Mouse (Mus musculus) bone marrow macrophage, adult 2 months (primary cell): Measurements from ENCODE around the gene Siva1. TPM values are rescaled to one million over a fixed set of nuclear protein-coding genes. Genes with fewer than 3 reads are reported as not detected.
A peak's percentile ranks its signal among the peaks of the same experiment; 100 is the strongest.

ENCODE experiments used
- H3K27ac ChIP-seq: 2 replicates; pipeline ENCODE4 v1.5.1; 2012; ENCODE audit warnings: low read depth, low read length; ENCODE audit not compliant: insufficient read depth
- H3K4me1 ChIP-seq: 2 replicates; pipeline ENCODE4 v1.6.1; 2012; ENCODE audit warnings: low read length; ENCODE audit not compliant: control insufficient read depth, insufficient read depth
- H3K4me3 ChIP-seq: 2 replicates; pipeline ENCODE4 v1.5.1; 2012; ENCODE audit warnings: mild to moderate bottlenecking, low read length, moderate library complexity; ENCODE audit not compliant: insufficient read depth
- CTCF ChIP-seq: IDR thresholded peaks from 2 replicates; pipeline ENCODE4 v1.5.1; 2012; ENCODE audit warnings: low read depth, mild to moderate bottlenecking, low read length, moderate library complexity
- POLR2A ChIP-seq: IDR thresholded peaks from 2 replicates; pipeline ENCODE4 v1.6.1; 2012; ENCODE audit warnings: mild to moderate bottlenecking, low read depth, low read length, borderline replicate concordance
- polyA plus RNA-seq: library from polyadenylated mRNA; stranded (reverse); fragments of >200 nt; gene quantifications from 2 replicates; pipeline ENCODE4 v1.2.4, GENCODE M21; 2012; ENCODE audit not compliant: missing spikeins, insufficient read depth, insufficient read length

Siva1 gene
- polyA plus RNA-seq, 1 experiment = 34.9 TPM

GRCm38 (mm10) chr12:112665445-112665844 lies 21.0 kb downstream of the Siva1 start:
- H3K4me1 ChIP-seq = peaks cover 43% of the 10 kb centered on the region
- H3K27ac ChIP-seq = no peak overlapping the region
- no peak for TF ChIP-seq CTCF
- no peak for TF ChIP-seq POLR2A
- H3K4me3 ChIP-seq = no peak overlapping the region

- Histone ChIP-seq H3K27ac (no peak overlapping the region), H3K4me1 (peaks cover 48% of the 10 kb centered on the region), H3K4me3 (no peak overlapping the region)
- no peak for TF ChIP-seq POLR2A
- TF ChIP-seq CTCF = no peak
Measured at GRCm38 (mm10) chr12:112665881-112666544, 21.5 kb downstream of the Siva1 start.

GRCm38 (mm10) chr12:112667619-112668297 lies 23.3 kb downstream of the Siva1 start:
- H3K27ac ChIP-seq = peak overlapping the region; percentile 88
- TF ChIP-seq CTCF = no peak
- TF ChIP-seq POLR2A = no peak
- H3K4me3 ChIP-seq = peak overlapping the region; percentile 50
- H3K4me1 ChIP-seq = peaks cover 65% of the 10 kb centered on the region

- TF ChIP-seq POLR2A = no peak
- no peak for TF ChIP-seq CTCF
- Histone ChIP-seq H3K4me3 (no peak overlapping the region), H3K27ac (peak overlapping the region; percentile 19), H3K4me1 (peaks cover 58% of the 10 kb centered on the region)
Measured at GRCm38 (mm10) chr12:112670718-112671393, 26.4 kb downstream of the Siva1 start.

- H3K4me3 ChIP-seq = peak overlapping the region; percentile 3; the same call in 1 of the 2 replicates
- H3K4me1 ChIP-seq = peaks cover 52% of the 10 kb centered on the region
- no peak overlapping the region for H3K27ac ChIP-seq
- no peak for TF ChIP-seq POLR2A
- no peak for TF ChIP-seq CTCF
Measured at GRCm38 (mm10) chr12:112671891-112672290, 27.4 kb downstream of the Siva1 start.

GRCm38 (mm10) chr12:112672744-112673575 lies 28.5 kb downstream of the Siva1 start:
- Histone ChIP-seq H3K4me3 (peak overlapping the region; percentile 93), H3K4me1 (peaks cover 46% of the 10 kb centered on the region), H3K27ac (peak overlapping the region; percentile 80)
- TF ChIP-seq POLR2A (no peak), CTCF (no peak)

GRCm38 (mm10) chr12:112673576-112674091 lies 29.2 kb downstream of the Siva1 start:
- peak overlapping the region; percentile 93 for H3K4me3 ChIP-seq
- H3K27ac ChIP-seq = peak overlapping the region; percentile 80
- H3K4me1 ChIP-seq = peaks cover 40% of the 10 kb centered on the region
- TF ChIP-seq POLR2A (no peak), CTCF (no peak)

GRCm38 (mm10) chr12:112674132-112675011 lies 29.9 kb downstream of the Siva1 start, which contains the start of gene Akt1:
TSS of gene Akt1 (minus strand) at chr12:112674884.
- TF ChIP-seq POLR2A (no peak), CTCF (0 out of 2 replicates have a peak, but pooled peaks have one; percentile 9)
- peak within 1 kb of the TSS; percentile 88 for H3K27ac ChIP-seq
- H3K4me1 ChIP-seq = peaks cover 33% of the 10 kb centered on the region

More at GRCm38 (mm10) chr12:112674132-112675011, 29.9 kb downstream of the Siva1 start, which contains the start of gene Akt1:
- H3K4me3 ChIP-seq = peak within 1 kb of the TSS; percentile 93
